Mouse (Mus musculus): Measurements from ENCODE around the gene Cnpy1.
A peak's percentile ranks its signal among the peaks of the same experiment; 100 is the strongest.

The Cnpy1 gene

DNA sequence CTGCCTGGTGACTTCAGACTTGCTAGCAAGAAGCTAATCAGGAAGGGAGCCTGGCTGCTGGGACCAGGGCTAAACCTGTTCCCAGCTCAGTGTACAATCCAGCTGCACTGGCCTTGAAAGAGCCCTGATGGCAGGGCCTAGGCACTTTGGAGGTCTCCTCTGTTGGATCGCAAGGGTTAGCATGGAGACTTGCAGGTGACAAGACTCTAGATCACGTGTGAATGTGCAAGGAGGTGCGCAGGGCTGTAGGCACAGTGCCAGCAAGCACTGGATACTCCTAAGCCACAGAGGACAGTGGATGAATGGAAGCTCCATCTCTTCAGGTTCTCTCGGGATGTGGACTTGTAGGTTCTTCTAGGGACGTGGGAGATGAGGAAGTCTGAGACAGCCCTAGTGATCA is 6.7 kb downstream of the Cnpy1 start:
- DNase-seq, result peak; percentile 65

DNA sequence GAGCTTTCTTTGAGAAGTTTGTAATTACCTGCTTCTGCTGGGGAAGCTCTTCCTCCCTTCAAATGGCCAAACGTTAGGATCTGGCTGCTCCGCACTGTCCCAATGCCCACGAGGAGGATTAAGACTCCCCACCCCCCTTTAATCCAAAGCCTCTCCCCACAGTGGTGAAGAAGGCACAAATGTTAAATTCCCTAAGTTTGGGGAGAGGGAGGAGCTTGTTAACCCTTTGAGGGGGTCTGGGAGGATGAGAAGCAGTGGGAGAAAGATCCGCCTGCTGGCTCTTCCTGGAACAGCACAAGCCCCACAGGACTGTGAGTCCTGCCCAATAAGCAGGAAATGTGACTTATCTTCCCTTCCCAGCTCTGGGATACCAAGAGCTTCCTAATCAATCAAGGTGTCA is 7.5 kb downstream of the Cnpy1 start:
- peak; percentile 83 for DNase-seq

DNA sequence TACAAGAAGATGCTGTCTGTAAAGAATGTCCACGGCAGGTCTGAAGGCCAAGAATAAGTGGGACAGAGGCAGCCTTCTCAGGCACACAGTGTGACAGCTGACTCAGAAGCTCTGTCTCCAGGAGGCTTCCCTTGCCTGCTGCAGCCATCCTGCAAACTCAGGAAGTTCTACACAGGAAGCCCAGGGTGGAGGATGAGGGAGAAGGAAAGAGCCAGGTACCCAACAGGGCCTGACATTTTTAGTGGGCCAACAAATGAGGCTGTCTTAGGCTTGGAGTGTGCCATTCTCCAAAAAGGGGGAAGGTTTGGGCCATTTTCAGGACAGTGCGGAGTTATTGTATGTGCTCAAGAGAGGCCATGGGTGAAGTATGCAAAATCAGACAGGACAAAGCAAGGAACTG is 7.9 kb downstream of the Cnpy1 start:
- DNase-seq, result peak; percentile 95

DNA sequence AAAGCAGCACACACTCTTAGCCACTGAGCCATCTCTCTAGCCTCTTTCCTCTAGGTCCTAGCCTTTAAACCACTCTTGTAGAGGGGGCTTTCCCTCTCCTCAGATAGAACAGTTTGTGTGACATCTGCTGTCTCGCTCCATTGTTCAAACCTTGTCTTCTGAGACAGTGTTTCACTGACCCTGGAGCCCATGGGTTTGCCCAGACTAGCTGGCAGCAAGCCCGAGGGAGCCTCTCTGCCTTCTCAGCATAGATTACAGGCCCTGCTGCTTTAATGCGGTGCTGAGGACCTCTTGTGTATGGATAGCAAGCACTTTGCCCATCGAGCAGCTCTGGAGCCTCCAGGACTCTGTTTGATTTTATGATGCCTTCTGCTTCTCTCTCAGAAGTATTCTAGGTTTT is 8.6 kb downstream of the Cnpy1 start:
- DNase-seq, result peak; percentile 91

DNA sequence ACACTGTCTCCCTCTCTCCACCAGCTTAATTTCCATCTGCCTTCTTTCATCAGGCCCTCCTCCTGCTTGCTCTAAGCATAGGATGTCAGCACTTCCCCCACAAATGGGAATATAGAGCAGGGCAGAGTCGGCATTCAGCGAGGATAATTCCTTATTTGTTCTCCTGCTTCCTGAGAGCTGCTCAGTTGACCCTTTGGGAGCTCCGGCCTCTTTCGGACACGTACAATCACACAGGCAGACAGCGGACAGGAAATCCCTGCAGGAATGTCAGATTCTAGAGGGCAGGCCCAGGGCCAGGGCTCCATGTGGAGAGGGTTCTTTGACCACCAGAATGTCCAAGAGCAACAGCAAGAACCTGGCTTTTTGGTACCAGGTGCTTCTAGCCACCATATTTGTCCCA is 9.5 kb downstream of the Cnpy1 start:
- DNase-seq, result peak; percentile 66

DNA sequence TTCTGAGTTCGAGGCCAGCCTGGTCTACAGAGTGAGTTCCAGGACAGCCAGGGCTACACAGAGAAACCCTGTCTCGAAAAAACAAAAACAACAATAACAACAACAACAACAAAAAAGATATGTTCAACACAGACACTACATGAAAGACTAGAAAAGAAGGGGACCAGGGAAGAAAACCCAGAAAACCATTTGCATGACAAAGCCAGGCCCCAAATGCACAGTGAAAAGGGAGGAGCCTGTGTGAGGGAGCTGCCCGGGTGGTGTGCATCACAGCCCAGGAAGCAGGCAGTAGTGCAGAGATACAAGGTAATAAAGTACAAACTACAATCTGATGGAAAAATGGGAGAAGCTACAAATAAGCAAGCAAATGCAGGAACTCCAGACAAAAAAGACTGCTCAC is 13.5 kb downstream of the Cnpy1 start:
- DNase-seq, result no peak

DNA sequence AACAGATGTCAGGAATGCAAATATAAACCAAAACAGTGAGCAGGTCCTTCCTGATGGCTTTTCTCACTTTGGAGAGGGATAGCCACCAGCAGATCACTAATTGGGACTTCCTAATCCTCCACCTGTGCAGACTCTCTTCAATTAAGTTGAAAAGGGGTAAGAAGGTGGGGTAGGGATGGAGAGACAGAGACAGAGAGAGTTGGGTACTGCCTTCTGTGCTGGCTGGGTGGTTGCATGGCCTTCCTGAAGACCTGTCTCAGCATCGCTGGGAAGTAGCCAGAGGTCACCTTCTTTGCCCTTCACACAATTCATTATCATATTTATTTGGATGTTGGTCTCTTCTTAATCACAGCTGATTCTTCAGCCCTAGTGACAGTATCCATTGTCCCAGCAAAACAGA is 26.0 kb downstream of the Cnpy1 start:
- DNase-seq, result no peak

DNA sequence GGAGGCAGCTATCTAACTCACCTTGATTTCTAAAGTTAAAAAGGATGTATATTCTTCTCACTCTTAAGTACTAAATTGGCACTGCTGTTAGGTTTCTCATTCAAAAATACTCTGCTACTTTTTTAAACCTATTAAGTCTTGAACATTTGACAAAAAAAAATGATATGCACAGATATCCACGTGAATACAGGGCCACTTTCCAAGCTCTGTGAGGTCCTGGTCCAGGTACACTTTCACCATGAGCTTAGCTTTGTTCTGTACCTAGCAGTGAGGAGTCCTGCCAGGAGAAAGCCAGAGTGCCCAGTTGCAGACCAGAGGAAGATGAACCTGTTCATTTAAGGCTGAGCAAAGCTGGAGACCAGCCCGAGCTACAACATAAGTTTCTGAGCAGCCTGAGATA is 32.2 kb downstream of the Cnpy1 start:
- no peak for DNase-seq

DNA sequence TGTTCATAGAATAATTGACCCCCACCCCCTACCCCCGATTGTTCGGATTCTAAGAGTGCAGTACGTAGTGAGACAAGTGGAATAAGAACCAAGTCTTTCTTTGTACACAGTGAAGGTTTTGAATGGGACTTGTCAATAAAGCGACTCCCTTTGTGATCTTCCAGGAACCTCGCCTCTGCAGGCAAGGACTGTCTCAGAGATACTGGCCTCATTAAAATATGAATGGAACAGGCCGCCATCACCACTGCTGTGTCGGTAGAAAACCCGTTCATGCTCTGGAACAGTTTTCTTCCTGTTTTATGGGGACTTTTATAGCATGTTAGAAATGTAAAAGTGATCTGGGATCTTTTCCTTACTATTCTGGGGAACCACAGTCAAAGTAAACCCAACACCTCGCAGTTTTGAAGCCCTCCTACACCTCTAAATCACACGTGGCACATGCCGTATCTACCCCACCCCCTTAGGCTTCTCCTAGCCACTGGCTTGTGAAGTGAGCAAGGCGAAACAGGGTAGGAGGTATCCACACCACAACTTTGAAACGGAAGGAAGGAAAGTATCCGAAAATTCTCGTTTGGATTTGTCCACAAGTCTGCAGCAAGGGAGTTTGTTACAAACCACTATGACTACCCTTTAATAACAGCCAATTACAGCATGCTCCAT is 33.8 kb downstream of the Cnpy1 start:
- no peak for DNase-seq

DNA sequence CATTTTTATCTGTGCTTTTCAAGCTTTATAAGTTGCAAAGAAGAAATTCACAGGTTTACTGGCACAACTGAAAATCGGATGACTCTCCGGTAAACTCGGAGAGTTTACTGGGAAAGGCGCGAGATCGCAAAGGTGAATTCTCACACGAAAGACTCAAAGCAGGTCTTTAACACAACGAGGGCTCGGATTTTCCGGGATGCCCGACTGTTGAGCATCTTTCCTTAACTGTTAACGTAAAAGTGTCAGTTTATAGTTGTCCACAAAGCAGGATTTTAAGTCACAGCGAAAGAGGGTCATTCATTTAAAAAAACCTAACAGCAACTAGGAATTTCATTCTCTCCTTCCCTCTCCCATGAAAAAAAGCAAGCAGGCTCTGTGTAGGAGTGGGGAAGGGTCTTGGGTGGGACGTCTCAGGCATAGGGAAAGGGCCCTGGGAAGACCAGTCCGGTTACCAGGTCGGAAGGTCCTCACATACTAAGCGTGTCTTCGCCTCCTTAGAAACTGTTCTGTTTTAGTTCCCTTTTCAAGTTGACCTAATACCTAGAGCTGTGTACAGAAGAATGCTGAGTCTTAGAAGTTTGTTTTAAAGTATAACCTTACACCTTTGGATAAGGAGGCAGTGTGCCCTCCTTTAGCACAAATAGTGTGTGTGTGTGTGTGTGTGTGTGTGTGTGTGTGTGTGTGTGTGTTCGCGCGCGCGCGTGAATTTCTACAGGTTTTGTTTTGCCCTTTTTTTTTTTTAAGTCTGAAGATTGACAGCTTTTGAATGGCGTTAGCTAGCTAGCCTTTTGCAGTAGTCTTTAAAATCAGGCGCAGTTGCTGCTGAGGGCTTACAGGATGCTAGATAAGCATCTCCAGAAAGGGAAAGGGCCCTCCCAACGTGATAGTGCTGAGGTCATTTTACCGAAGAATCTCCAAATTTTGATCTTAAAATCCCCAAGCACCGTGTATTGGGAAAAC is 34.7 kb downstream of the Cnpy1 start:
- no peak for DNase-seq

DNA sequence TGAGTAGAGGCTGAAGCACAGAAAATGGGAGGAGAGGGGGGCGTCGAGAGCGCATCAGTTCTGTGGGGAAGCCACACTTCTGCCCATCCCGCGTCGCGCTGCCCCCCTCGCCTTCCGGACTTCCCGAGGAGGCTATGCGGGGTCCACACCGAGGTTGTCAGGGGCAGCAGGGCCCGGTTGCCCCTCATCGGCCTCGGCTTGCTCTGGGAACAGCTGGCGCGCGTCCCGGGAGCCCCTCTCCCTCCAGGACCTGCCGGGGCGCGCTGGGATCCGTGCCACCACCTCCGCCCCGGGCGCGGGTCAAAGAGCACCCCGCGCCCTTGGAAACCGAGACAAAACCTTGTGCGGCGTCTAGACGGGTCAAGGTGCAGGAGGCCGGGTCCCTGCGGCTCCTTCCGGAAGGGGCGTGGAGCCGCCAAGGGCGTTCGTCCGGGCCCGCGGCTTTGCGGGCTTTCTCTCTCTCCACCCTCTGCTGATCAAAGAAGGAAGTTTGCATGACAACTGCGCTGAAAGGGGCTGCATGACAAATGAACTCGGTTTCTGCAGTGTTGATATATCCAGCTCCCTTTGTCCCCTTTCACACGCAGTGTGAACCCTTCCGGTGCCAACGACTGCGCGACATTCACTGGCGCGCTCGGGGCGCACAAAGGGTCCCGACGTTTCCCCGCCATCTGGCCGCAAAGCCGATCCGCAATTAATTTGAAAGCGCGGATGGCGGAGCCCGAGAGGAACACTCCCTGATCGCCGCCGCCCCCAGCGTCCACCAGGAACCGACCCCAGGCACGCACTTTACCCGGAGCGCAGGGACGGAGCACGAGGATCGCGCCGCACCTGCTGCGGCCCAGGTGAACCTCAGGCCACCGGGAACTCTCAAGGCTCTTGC is 35.8 kb downstream of the Cnpy1 start:
- DNase-seq, result peak; percentile 78

DNA sequence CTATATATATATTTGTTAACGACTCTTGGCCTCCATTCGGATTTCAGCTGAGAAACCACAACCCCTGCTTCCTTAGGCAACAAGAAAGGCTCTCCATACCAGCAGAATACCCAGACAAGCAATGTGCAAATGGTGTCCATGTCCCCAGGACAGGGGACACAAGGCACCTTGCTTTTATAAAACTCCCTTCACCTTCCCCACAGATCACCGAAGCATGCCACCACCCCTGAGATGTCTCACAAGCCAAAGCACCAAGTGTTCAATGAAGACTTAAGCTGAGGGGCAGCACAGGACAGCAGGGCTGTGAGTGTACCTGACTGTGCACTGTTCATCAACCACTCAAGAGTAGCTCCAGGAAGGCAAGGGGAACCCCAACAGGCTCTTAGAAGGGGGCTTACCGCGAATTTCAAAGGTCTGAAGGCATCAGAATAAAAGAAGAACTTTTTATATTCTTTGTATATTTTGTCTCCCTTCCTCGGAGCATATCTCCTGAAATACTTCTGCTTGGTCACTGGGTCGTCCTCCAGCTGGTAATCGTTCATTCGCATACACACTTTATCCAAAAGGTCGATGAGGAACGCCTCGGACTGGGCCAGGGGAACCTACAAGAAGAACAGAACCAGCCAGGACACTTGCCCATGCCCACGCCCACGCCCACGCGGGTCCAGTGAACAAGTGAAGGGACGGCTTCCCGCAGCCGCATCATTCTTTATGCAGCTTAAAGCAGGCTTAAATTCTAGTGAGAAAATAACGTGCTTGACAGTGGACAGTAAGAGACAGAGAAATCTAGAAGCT is 36.7 kb downstream of the Cnpy1 start:
- DNase-seq, result peak; percentile 60

DNA sequence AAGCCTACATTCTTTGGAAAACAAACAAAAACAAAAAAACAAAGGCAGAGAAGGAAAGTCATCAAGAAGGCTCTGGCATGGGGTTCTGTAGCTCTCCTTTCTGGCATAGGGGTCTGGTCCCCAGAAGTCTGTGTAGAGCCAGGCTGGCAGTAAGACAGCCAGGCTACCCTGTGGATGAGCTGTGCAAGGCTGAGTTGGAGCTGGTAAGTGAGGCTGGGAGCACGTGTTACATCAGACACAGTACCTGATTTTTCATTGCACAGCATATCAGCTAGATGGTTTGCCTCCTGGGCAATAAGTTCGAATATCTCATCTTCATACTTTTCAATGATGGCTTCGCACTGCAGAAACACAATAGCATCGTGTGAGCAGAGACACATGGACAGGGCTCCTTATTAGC is 38.6 kb downstream of the Cnpy1 start:
- no peak for DNase-seq

DNA sequence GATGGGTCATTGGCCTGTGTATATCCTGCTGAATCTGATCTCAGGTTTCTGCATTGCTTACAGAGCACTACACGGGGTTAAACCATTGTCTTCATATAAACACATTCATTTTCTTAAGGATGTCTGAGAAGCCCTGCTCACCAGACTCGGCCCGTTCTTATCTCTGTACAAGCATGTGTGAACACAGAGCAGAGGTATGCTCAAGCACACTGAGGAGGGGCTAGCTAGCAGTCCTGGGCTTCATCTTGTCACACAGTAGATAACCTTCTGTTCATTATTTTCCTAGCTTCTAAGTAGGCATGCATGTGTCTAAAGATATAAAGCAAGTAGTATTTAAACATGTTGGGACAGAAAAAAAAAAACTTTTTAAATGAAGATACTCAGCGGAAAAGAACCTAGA is 39.2 kb downstream of the Cnpy1 start:
- no peak for DNase-seq

DNA sequence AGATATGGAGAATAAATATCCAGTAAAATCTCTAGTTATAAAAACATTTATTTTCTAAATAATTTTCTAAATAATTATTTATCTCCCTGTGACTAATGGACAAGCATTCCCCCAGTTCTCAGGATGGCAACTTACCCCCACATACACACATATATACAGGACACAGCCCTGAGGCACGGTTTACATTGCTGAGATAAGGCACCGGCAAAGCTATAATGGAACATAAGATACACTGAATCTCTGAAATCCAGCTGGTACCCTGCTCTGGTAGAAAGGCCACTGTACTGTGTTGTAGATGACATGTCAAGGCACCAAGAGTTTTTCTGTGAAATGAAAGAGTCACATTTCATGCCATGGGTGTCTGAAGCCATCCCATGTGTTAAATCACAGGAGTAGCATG is 40.9 kb downstream of the Cnpy1 start:
- no peak for DNase-seq

DNA sequence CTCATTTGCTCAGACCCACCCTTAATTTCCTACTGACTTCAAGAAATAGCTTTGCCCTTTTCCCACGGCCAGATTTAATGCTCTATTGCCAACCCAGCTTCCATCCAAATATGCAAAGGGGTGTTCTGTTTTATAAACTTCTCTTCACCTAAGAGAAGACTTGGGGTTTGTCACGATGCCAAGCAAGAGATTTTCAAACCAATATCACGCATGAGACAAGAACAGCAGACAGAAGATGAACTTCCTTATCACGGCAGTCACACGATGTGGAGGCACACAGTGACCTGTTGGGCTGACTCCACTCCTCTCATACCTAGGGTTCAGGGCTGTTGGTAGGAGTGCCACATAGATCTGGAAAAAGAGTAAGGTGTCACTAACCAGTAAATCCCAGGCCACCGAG is 42.5 kb downstream of the Cnpy1 start:
- DNase-seq, result no peak

DNA sequence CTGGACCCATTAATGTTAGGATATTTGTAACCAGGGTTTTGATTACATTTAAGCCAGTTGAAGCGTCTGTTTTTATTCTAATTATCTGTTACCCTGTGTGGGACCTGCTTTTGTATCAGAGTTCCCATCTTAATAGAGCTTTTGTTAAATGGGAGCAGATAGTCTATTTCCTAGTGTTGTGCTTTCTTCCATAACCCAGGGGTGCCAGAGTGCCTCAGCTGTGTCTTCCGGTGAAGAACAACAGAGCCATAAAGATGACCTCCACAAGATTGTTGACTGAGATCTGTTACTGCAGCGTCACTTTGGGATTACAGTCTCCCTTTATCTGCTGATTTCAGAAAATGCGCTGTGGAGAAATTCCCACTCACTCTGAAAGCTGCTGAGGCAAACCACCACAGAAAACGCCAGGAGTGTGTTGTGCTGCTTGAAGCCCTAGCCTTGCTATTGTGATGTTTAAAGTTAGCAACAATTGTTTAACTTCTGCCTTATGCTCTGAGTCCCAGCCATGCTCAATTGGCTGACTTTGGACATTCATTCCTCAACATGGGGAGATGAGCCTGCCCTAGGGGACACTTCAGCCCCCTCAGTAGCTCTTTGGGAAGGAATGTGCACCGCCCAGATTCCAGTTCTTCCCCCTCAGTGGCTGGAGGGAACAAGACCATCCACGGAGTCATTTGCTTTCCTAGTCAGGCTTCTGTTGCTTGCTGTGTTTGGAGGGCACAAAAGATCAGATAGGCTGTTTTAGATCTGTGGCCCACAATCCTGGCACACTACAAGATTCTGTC is 46.3 kb downstream of the Cnpy1 start:
- no peak for DNase-seq

DNA sequence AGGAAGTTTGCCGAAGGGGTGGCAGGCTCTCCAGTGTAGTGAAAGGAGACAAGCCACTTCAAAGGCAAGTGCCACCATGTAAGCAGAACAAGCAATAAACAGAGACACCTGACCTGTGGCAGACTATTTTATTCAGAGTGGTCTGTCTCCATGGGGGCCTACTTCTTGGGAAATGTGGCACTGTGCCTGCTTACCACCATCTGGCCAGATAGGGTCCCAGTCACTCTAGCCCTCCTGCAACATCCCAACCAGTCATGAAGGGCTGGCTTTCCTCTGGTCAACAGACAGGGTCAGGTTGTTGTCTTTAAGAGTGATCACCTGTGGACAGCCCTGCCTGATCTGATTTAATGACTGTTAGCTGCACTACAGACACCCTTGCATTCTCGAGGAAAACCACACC is 50.1 kb downstream of the Cnpy1 start:
- no peak for DNase-seq

DNA sequence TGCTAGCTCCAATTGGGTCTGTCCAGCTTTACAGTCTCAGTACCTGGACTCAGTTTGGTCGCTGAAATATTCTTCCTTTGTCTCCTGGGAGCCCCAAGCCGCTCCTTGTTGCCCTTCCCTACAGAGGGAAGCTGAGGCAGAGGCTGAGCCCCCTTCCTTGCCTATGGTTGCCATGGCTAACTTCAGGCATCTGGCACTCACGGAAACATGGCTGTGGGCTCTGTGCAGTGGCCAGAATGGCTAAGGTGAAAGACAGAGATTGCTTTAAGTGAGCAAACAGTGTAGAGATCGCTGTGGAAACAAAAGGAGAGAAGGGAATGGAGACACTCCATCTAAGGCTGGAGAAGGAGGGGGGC is 53.5 kb downstream of the Cnpy1 start:
- no peak for DNase-seq

DNA sequence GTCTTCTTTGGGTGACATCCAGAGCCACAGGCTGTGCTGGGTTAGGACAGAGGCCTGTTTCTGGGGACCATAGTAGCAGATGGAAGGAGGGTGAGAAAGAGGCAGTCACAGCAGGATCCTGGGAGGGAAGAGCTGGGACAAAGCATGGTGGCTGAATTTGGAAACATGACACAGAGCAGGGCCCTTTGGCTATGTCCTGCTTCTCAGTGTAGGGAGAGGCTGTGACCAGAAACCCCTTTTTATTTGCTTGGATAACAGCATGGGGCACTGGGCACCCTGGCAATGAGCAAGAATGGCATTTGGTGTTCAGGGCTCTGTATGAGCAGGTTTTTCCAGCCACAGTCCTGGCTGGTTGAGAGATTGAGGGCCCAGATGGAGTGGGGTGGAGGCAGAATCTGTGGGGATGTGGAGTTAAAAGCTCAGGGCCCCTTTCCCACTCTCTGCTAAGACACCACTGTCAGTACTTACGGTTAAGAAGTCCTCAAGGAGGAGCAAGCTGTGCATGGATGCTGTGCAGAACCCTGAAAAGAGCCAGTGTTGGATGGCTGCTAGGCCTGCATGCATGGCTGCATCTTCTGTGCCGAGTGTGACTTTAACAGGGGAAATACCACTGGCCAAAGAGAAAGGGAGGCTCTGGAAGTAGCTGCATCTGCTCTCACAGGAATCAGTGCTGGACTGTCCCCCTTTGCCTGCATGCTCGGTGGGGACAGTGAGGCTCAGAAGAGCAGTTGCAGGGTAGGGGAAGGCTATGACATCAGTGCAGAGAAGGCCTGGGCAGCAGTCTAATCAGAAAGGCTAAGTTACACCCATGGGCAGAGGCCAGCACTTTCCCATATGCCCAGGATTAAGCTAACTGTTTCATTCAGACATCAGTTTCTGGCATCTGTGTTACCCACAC is 54.2 kb downstream of the Cnpy1 start:
- DNase-seq, result peak; percentile 94
